Mouse (Mus musculus) C2C12 (cell line): ENCODE measurements around the gene Ywhah. TPM values are rescaled to one million over a fixed set of nuclear protein-coding genes. Genes with fewer than 3 reads are reported as not detected.

Experiments used
- H3K27me3 ChIP-seq: one replicate; pipeline ENCODE4 v1.6.1; 2011; ENCODE audit not compliant: control insufficient read depth, insufficient read depth, insufficient read length
- H3K36me3 ChIP-seq: one replicate; pipeline ENCODE4 v1.6.1; 2011; ENCODE audit not compliant: control insufficient read depth, insufficient read depth
- H3K4me3 ChIP-seq: one replicate; pipeline ENCODE4 v1.5.1; 2011; ENCODE audit warnings: mild to moderate bottlenecking, control low read depth; ENCODE audit not compliant: poor library complexity, insufficient read depth, severe bottlenecking
- H3K79me2 ChIP-seq: one replicate; pipeline ENCODE4 v1.6.1; 2011; ENCODE audit not compliant: control insufficient read depth, insufficient read depth
- H3K79me3 ChIP-seq: one replicate; pipeline ENCODE4 v1.6.1; 2011; ENCODE audit warnings: low read depth, control low read depth
- H3ac ChIP-seq: one replicate; pipeline ENCODE3; 2011; ENCODE audit warnings: low read depth; ENCODE audit not compliant: control insufficient read depth, insufficient read length
- CEBPB ChIP-seq: IDR thresholded peaks from one replicate; pipeline ENCODE4 v1.6.1; 2011; ENCODE audit warnings: low read depth, mild to moderate bottlenecking, control low read depth, moderate library complexity
- CTCF ChIP-seq: IDR thresholded peaks from one replicate; pipeline ENCODE4 v1.5.1; 2011; ENCODE audit not compliant: control insufficient read depth, insufficient read depth, insufficient read length
- FOSL1 ChIP-seq: IDR thresholded peaks from one replicate; pipeline ENCODE4 v1.8.0; 2011; ENCODE audit warnings: mild to moderate bottlenecking, low read length; ENCODE audit not compliant: poor library complexity, insufficient read depth, severe bottlenecking
- MAX ChIP-seq: IDR thresholded peaks from one replicate; pipeline ENCODE4 v1.6.1; 2011; ENCODE audit warnings: mild to moderate bottlenecking, control low read depth
- MYOD1 ChIP-seq: IDR thresholded peaks from one replicate; pipeline ENCODE4 v1.6.1; 2011; ENCODE audit warnings: low read depth; ENCODE audit not compliant: control insufficient read depth, insufficient read length
- MYOG ChIP-seq: IDR thresholded peaks from one replicate; pipeline ENCODE4 v1.6.1; 2011; ENCODE audit not compliant: control insufficient read depth, insufficient read length; ENCODE audit errors: extremely low read depth
- USF1 ChIP-seq: IDR thresholded peaks from one replicate; pipeline ENCODE4 v1.6.1; 2011; ENCODE audit warnings: low read depth, mild to moderate bottlenecking, control low read depth, moderate library complexity
- polyA plus RNA-seq: library from polyadenylated mRNA; unstranded; fragments of >200 nt; fragmentation: generic; extraction: Trizol; gene quantifications from one replicate; pipeline ENCODE4 v1.2.1, GENCODE M21; 2012; ENCODE audit warnings: missing spikeins

Gene Ywhah
- polyA plus RNA-seq, 1 experiment, result 213 TPM

DNA sequence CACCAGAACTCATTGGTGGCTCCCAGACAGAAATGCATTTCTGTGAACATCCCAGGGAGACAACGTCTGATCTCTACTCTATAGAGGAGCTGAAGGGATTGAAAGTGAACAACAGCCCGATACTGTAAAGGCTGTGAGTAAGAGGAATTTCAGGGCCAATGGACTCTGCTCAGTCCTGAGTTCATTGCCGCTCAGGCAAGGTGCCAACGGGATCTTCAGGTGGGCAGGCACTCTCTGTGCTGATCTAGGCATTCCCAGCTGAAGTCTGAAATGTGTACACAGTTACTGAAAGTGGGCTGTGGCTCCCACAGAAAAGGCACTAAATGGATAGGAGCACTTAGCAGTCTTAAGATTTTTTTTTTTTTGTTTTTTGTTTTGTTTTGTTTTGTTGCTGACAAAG, 19.8 kb upstream of the Ywhah start:
- Histone ChIP-seq H3K36me3 (no peaks in the 10 kb centered on the region), H3K27me3 (peaks cover 9% of the 10 kb centered on the region), H3K79me2 (no peaks in the 10 kb centered on the region), H3ac (no peak overlapping the region), H3K4me3 (no peak overlapping the region), H3K79me3 (no peaks in the 10 kb centered on the region)
- no peak for TF ChIP-seq FOSL1
- no peak for TF ChIP-seq CTCF
- TF ChIP-seq MYOG, result no peak
- TF ChIP-seq CEBPB, result no peak
- no peak for TF ChIP-seq USF1
- TF ChIP-seq MAX, result no peak
- TF ChIP-seq MYOD1, result no peak

DNA sequence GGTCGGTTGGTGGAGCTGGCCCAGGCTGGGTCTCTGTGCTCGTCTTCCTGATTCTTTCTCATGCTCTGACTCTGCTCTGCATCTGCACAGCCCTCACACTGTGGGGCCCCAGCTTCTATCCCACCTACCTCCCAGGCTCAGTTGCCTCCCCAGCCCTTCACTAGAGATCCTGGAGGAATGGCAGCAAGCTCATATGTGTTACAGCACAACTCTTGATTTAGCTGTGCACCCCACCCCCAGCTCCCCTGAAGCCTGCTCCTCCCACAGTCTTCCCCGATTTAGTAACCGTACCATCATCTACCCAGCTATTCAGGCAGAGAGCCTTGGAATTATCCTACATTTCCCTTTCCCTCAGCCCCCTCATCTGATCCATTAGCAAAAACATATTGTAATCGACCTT, 17.5 kb upstream of the Ywhah start:
- Histone ChIP-seq H3ac (no peak overlapping the region), H3K27me3 (peaks cover 6% of the 10 kb centered on the region), H3K4me3 (no peak overlapping the region), H3K36me3 (no peaks in the 10 kb centered on the region), H3K79me3 (no peaks in the 10 kb centered on the region), H3K79me2 (no peaks in the 10 kb centered on the region)
- no peak for TF ChIP-seq MYOD1
- TF ChIP-seq CTCF, result no peak
- TF ChIP-seq MAX, result no peak
- TF ChIP-seq CEBPB, result no peak
- no peak for TF ChIP-seq USF1
- no peak for TF ChIP-seq MYOG
- TF ChIP-seq FOSL1, result no peak

DNA sequence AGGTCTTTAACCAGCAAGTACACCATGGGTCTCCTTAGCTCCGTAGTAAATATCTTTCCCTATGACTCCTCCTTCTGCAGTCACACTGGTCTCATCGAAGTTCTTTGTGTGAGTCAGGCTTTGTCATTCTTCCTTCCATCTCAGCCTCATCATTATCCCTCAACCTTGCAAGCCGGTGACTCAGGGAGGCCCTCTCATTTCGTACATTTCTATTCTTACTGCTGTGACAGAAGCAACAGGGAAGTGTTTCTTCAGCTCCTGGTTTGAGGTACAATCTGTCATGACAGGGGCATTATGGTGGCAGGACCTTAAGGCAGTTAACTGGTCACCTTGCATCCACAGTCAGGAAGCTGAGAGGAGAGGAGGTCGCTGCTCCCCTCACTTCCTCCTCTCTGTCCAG, 15.8 kb upstream of the Ywhah start:
- Histone ChIP-seq H3ac (no peak overlapping the region), H3K4me3 (no peak overlapping the region), H3K27me3 (peaks cover 2% of the 10 kb centered on the region), H3K36me3 (no peaks in the 10 kb centered on the region), H3K79me2 (no peaks in the 10 kb centered on the region), H3K79me3 (no peaks in the 10 kb centered on the region)
- TF ChIP-seq MAX (no peak), FOSL1 (no peak), USF1 (no peak), CTCF (no peak), CEBPB (no peak), MYOG (no peak), MYOD1 (no peak)

DNA sequence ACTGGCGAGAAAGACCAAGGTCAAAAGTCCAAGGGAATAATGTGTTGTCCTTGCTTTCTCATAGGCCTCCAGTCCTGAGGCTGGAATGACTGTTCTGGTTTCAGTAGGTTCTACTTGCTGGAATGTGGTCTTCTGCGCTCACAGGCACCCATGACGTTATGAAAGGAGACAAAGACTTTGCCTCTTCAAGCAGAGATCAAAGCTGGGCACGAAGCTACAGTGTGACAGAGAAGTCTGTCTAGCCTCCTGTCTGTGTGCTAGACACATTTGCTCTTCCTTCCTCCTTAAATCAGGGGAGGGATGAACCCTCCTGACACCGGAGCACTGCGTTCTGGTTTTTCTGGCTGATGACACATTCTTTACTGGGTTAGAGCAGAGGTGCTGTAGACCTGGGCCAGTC, 15.1 kb upstream of the Ywhah start:
- H3ac ChIP-seq, result no peak overlapping the region
- H3K79me3 ChIP-seq, result no peaks in the 10 kb centered on the region
- H3K4me3 ChIP-seq, result no peak overlapping the region
- H3K36me3 ChIP-seq, result no peaks in the 10 kb centered on the region
- H3K27me3 ChIP-seq, result no peaks in the 10 kb centered on the region
- no peaks in the 10 kb centered on the region for H3K79me2 ChIP-seq
- TF ChIP-seq MAX (no peak), MYOG (no peak), CEBPB (no peak), MYOD1 (no peak), FOSL1 (no peak), USF1 (no peak), CTCF (no peak)

DNA sequence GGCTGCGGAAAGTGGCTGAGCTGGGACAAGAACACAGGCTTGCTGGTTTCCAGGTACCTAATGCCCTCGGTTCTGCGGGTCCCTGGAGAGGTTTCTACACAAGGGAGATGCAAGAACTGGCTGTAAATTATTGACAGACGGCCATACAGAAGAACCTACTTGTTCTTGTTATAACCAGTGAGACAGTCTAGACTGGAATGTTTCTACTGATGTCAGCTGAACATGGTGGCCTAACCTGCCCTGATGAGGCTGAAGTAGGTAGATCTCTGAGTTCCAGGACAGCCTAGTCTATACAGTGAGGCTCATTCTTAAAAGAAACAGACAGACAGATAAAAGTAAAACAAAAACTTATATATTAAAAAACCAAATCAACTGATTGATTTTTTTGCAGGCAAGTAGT, 14.5 kb upstream of the Ywhah start:
- Histone ChIP-seq H3ac (no peak overlapping the region), H3K36me3 (no peaks in the 10 kb centered on the region), H3K79me2 (no peaks in the 10 kb centered on the region), H3K27me3 (no peaks in the 10 kb centered on the region), H3K79me3 (no peaks in the 10 kb centered on the region), H3K4me3 (no peak overlapping the region)
- TF ChIP-seq MYOD1, result no peak

DNA sequence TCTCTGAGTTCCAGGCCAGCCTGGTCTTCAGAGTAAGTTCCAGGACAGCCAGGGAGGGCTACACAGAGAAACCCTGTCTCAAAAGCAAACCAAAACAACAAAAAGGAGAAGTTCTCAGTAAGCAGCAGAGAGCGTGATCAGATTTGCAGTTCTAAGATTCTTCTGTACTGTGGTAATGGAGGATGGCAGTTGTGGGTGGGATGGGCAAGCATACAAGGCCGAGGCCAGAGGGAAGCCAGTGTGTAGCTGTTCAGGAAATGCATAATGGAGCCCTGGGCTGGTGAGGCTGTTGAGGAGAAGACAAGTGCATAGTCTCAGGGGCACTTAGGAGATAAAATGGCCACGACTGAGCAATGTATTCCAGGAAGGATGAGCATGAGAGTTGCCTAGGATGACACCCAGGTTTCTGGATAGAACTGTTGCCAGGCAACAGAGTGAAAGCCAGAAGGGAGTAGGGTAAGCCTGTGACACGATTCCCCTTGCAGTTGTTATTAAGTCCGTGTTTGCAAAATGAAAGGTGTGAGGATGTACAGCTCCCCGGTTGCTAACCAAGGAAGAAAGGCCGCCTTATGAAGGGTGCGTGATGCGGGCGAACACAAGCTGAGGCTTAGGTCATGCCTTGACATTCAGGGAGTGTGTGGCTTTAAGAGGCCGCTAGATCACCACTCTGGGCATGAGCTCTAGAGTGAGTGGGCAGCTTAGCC, 13.0 kb upstream of the Ywhah start:
- Histone ChIP-seq H3K4me3 (no peak overlapping the region), H3K36me3 (no peaks in the 10 kb centered on the region), H3ac (no peak overlapping the region), H3K79me2 (no peaks in the 10 kb centered on the region), H3K27me3 (no peaks in the 10 kb centered on the region), H3K79me3 (no peaks in the 10 kb centered on the region)
- TF ChIP-seq CEBPB (no peak), CTCF (no peak), MAX (no peak), FOSL1 (no peak), MYOD1 (no peak), USF1 (no peak), MYOG (no peak)
